Mouse (Mus musculus) urinary bladder, adult 18-20 months (tissue): ENCODE data around the gene Ndst2.

Experiments
- DNase-seq, 2 experiments: peaks; one replicate each; pipeline ENCODE4 v3.0.0; 2022; ENCODE audit warnings: low spot score in 2 of 2, mixed read lengths in 2 of 2

The Ndst2 gene

DNA sequence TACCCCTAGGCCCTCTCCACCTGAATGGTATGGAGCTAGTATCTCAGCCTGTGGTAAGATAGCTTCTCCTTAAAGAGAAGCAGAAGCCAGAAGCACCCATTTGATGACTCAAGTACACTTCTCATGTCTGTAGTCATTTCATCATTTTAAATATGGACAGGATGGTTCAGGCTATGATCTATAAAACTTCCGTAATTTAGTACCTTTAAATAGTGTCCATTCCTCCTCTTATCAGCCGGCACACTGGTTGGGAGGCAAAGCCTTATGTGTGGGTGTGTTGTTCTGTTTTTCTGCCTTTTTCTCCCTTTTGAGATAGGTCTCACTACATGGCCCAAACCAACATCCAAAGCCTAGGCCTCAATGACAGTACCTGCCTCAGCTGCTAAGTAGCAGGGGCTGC, 35.8 kb downstream of the Ndst2 start:
- DNase-seq: no peak

GRCm38 (mm10) chr14:20696986-20697385, 37.4 kb downstream of the Ndst2 start:
- no peak for DNase-seq

DNA sequence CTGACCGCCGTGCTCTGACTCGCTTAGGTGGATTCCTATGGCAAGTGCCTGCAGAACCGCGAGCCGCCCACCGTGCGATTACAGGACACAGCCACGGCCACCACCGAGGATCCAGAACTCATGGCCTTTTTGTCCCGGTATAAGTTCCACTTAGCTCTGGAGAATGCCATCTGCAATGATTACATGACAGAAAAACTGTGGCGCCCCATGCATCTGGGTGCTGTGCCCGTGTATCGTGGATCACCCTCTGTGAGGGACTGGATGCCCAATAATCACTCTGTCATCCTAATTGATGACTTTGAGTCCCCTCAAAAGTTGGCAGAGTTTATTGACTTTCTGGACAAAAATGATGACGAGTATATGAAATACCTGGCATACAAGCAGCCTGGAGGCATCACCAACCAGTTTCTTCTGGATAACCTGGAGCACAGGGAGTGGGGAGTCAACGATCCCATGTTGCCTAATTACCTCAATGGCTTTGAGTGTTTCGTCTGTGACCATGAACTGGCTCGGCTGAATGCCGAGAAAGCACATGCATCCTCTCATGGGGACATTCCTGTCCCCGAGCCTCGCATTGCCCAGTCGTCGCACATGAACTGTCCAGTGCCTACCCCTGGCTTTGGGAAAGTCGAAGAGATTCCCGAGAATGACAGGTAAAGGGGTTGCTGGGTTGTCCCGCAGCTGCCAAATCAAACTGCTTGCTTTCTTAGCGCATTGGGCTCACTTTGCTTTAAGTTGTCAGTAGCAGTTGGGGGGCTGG, 38.4 kb downstream of the Ndst2 start:
- no peak for DNase-seq

- DNase-seq: peak; percentile 77 to 81
These were observed 39.2 kb downstream of the Ndst2 start, which contains the start of gene Fut11 for GRCm38 (mm10) chr14:20694884-20695760. Gene Fut11, plus strand, starts transcription at chr14:20694968.

GRCm38 (mm10) chr14:20694185-20694883, 40.0 kb downstream of the Ndst2 start:
- no peak for DNase-seq

DNA sequence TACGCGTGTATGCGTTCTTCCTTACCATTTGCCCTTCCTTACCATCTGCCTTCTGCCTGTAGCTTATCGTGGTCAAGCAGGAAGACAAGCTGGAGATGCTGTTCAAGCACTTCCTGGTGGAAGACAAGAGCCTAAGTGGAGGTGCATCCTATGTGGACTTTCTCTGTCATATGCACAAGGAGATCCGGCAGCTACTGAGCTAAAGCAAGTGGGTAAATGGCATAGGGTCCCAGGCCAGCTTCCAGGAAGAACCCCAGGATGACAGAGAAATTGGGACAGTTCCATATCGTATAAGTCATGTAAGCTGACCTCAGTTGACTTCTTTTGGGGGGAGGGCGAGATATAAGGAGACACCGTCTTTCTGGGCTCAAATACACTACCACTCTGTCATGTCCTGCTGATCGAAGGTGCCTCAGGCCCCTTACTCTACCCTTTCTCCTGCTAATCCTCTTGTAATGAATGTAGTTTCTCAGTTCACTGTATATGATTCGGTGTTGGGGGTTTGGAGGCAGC, 40.7 kb downstream of the Ndst2 start:
- no peak for DNase-seq

GRCm38 (mm10) chr14:20691772-20692171, 42.6 kb downstream of the Ndst2 start:
- DNase-seq: no peak

DNA sequence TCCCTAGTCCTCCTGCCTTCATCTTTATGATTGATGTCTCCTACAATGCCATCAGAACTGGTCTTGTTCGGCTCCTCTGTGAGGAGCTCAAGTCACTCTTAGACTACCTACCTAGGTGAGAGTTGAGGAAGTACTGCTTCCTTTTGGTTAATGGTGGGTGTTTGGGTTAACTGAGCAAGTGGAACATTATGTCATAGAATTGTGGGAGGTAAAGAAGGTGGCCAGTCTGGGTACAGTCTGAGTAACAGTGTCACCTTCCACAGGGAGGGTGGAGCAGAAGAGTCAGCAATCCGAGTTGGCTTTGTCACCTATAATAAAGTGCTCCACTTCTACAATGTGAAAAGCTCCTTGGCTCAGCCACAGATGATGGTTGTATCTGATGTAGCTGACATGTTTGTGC, 45.4 kb downstream of the Ndst2 start:
- DNase-seq: no peak

DNA sequence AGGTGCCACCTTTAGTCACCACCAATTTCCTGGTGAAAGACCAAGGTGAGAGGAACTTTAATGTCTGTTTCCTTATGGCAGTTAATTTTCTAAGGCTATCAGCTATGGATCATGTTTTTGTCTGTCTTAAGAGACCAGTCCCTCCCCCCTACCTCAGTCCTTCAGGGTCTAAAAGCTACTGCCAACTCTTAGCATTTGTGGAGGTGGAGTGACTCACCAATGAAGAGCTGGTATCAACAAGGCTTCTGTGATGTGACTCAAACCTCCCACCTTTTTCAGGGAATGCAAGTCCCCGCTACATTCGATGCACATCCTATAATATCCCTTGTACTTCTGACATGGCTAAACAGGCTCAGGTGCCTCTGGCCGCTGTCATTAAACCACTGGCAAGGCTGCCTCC, 47.8 kb downstream of the Ndst2 start:
- DNase-seq: no peak

- DNase-seq: no peak
These were observed 51.9 kb downstream of the Ndst2 start for GRCm38 (mm10) chr14:20682498-20682897.

DNA sequence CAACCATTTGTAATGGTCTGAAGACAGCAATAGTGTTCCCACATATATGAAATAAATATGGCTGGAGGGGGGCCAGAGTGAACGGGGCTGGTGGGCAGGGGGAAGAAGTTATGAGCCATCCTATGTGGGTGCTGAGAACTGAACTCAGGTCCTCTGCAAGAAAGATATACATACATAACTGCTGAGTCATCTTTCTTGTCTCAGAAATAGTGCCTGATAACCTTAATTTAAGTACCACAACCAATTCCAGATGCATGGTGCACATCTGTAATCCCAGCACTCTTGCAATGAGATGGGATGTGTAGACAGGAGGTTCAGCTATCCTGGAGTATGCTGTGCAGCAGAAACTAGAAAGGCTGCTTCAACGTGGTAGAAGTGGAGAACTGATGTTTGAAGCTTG, 52.6 kb downstream of the Ndst2 start:
- no peak for DNase-seq

- DNase-seq: no peak
These were observed 56.5 kb downstream of the Ndst2 start for GRCm38 (mm10) chr14:20677906-20678305.

- DNase-seq: peak; percentile 94 to 96
These were observed 60.1 kb downstream of the Ndst2 start, which contains the start of gene Sec24c for GRCm38 (mm10) chr14:20674064-20674833. Gene Sec24c, plus strand, starts transcription at chr14:20674308.

GRCm38 (mm10) chr14:20673735-20674063, 60.7 kb downstream of the Ndst2 start:
- DNase-seq: peak in 1 of 2 experiments; percentile 35
